Mouse (Mus musculus): ENCODE measurements around the gene Phkg1. TPM values are rescaled to one million over a fixed set of nuclear protein-coding genes. Genes with fewer than 3 reads are reported as not detected.
"Not testable (repeated sequence)": the region's sequence is repeated elsewhere in the genome, so short reads cannot be mapped to it uniquely, and the experiment has no call there.

Gene Phkg1
- 0.08 and 0.10 TPM in 2 replicates for polyA plus RNA-seq (2015; fragmentation: Nextera tagmentation; extraction: Ambion mirVana)

DNA sequence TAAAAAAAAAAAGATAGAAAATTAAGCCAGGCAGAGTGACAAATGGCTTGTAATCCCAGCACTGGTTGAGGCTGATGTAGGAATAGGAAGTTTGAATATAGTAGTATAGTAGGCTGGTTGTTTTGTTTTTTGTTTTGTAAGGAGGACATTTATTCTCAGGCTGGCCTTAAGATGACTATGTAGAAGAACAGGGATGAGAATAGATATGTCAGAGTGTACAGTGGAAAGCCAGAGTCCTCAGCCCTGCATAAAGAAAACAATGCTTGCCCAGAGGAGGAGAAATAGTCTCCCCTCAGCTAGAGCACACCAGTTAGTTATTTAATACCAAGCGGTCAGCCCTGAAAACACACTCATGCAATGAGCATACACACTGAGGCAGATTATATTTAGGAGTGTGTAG lies at the start of gene Phkg1:
Phkg1 (minus strand) TSS at position 101 of the 400 bp plus-strand sequence.
- TF ChIP-seq CTCF (IDR thresholded peaks at IDR 0.05) (no peak), EP300 (IDR thresholded peaks at IDR 0.05) (no peak)
- no peak for ATAC-seq
- 100% methylated on average over 1 of the region's 1 CpGs for WGBS
- Histone ChIP-seq H3K9me3 (ENCODE audit: low read length) (no peaks in the 10 kb centered on the region), H3K27ac (ENCODE audit: low read length) (no peak within 1 kb of the TSS), H3K9ac (replicated peaks; ENCODE audit: low read depth) (no peak within 1 kb of the TSS), H3K4me2 (replicated peaks; ENCODE audit: low read depth, low read length) (no peak within 1 kb of the TSS), H3K36me3 (ENCODE audit: insufficient read depth, low read length) (no peaks in the 10 kb centered on the region), H3K4me3 (ENCODE audit: low read depth, low read length) (no peak within 1 kb of the TSS), H3K27me3 (replicated peaks; ENCODE audit: insufficient read depth, low read length) (no peaks in the 10 kb centered on the region), H3K4me1 (ENCODE audit: insufficient read depth, low read depth, low read length) (no peaks in the 10 kb centered on the region)
- no peak for DNase-seq (ENCODE audit: low spot score)

DNA sequence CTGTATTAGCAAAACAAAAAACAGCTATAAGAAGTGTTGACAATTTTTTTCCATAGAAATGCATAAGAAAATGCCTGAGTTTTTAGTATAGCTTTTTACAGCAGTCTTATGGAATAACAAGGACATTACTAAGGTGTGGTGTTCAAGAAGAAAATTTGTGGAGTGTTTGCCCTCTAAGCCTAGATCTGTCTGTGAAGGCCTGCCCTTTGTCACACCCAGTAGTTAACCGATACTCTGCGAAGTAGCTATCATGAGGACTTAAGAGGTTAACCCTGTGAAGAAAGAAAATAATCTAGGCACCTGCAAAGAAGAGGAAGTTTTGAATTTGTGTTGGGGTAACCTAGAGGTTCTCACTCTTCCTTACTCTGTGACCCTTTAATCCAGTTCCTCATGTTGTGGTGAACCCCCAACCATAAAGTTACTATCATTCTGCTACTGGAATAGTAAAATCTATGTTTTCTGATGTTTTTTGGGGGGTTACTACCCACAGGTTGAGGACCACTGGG lies 49.2 kb upstream of the Phkg1 start:
- DNase-seq (ENCODE audit: low spot score) (no peak), ATAC-seq (no peak)
- Histone ChIP-seq H3K9me3 (ENCODE audit: low read length) (no peaks in the 10 kb centered on the region), H3K4me3 (ENCODE audit: low read depth, low read length) (no peak overlapping the region), H3K4me2 (replicated peaks; ENCODE audit: low read depth, low read length) (no peak overlapping the region), H3K27me3 (replicated peaks; ENCODE audit: insufficient read depth, low read length) (no peaks in the 10 kb centered on the region), H3K27ac (ENCODE audit: low read length) (no peak overlapping the region), H3K4me1 (ENCODE audit: insufficient read depth, low read depth, low read length) (no peaks in the 10 kb centered on the region), H3K36me3 (ENCODE audit: insufficient read depth, low read length) (no peaks in the 10 kb centered on the region), H3K9ac (replicated peaks; ENCODE audit: low read depth) (no peak overlapping the region)
- WGBS: 59% methylated on average over 2 of the region's 2 CpGs
- TF ChIP-seq EP300 (IDR thresholded peaks at IDR 0.05) (no peak), CTCF (IDR thresholded peaks at IDR 0.05) (no peak)

DNA sequence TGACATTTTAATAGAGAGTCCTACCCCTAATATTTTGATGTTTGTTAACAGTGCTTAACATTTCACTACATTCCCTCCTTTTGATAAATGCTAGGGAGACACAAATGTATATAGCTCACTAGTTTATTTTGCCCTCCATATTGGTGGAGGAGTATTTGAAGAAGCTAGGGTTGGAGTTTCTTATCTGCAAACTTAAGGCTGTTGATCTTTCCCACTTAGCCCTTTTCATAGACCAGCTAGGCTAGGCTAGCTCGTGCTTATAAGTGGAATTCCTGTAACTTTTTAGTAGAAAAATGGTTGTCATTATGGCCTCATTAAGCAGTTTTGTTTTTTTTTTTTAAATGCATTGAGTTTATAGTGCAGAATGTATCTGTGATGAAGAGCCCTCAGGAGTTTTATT lies 45.1 kb upstream of the Phkg1 start:
- no peak overlapping the region for H3K4me3 ChIP-seq (ENCODE audit: low read depth, low read length)
- no peaks in the 10 kb centered on the region for H3K36me3 ChIP-seq (ENCODE audit: insufficient read depth, low read length)
- H3K27me3 ChIP-seq (replicated peaks; ENCODE audit: insufficient read depth, low read length): no peaks in the 10 kb centered on the region
- no peak overlapping the region for H3K4me2 ChIP-seq (replicated peaks; ENCODE audit: low read depth, low read length)
- no peak overlapping the region for H3K27ac ChIP-seq (ENCODE audit: low read length)
- no peaks in the 10 kb centered on the region for H3K4me1 ChIP-seq (ENCODE audit: insufficient read depth, low read depth, low read length)
- ATAC-seq (no peak), DNase-seq (ENCODE audit: low spot score) (no peak)
- no peaks in the 10 kb centered on the region for H3K9me3 ChIP-seq (ENCODE audit: low read length)
- TF ChIP-seq EP300 (IDR thresholded peaks at IDR 0.05): no peak
- TF ChIP-seq CTCF (IDR thresholded peaks at IDR 0.05): no peak
- WGBS: 50% methylated on average over 1 of the region's 1 CpGs
- no peak overlapping the region for H3K9ac ChIP-seq (replicated peaks; ENCODE audit: low read depth)

DNA sequence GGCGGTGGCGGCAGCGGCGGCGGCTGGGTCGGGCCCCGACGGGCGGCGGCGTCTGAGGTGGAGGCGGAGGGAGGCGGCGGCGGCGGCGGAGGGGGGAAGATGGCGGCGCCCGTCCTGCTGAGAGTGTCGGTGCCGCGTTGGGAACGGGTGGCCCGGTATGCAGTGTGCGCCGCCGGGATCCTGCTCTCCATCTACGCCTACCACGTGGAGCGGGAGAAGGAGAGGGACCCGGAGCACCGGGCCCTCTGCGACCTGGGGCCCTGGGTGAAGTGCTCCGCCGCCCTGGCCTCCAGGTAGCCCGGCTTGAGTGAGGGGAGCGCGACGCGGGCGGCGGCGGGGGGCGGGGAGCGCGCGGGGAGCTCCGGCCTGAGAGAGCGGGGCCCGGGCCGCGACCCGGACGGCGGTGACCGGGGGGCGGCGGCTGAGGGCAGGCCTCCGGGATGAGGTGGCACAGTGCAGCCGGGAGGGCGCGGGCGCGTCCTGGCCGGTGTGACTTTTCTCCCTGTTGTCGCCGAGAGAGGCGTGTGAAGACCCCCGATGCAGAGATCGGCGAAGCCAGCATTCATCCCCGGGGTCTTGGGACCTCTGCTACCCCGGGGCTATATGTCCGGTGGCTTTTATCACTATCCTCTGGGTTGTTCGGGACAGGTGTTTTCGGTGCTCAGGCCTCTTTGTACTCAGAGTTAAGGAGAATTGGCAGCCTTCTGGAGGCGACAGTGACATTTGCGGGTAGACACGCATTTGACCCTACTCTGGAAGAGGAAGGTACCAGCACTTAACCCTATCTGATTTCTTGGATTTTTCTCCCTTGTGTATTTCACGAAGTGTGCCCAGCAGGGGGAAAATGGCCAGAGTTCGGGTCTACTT lies 44.0 kb upstream of the Phkg1 start:
- not testable (repeated sequence) for H3K36me3 ChIP-seq (ENCODE audit: insufficient read depth, low read length); H3K9me3 ChIP-seq (ENCODE audit: low read length); H3K27me3 ChIP-seq (replicated peaks; ENCODE audit: insufficient read depth, low read length); H3K4me1 ChIP-seq (ENCODE audit: insufficient read depth, low read depth, low read length)
- peak overlapping the region; percentile 73 for H3K27ac ChIP-seq (ENCODE audit: low read length)
- peak overlapping the region; percentile 74 for H3K9ac ChIP-seq (replicated peaks; ENCODE audit: low read depth)
- peak overlapping the region; percentile 90 for H3K4me2 ChIP-seq (replicated peaks; ENCODE audit: low read depth, low read length)
- H3K4me3 ChIP-seq (ENCODE audit: low read depth, low read length): peak overlapping the region; percentile 69
- TF ChIP-seq CTCF (IDR thresholded peaks at IDR 0.05): 0 out of 2 replicates have a peak, but pooled peaks have one; percentile 18
- under 1% methylated on average over 37 of the region's 82 CpGs for WGBS
- ATAC-seq (peak; percentile 19), DNase-seq (ENCODE audit: low spot score) (peak; percentile 51)

DNA sequence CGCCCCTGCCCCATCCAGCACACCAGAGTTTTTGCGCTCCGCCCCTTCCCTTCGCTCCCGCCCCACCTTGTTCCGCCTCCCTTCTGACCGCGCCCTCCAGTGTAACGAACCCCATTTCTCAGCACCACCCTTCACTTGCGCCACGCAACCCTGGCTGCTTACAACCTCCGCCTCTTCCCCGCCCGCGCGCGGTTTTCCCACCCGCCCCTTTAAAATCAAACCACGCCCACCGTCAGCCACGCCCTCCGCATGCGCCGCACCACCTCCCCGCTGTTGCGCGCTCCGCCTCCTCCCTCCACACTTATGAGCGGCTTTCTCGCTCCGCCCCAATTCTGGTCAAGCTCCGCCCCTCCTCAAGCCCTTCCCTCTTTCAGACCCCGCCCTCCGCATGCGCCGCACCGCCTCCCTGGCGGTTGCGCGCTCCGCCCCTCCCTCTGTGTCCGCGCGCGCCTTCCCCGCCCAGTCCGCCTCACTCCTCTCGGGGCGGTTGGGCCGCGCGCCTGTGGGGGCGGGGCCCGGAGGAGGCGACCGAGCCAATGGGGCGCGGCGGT lies 43.2 kb upstream of the Phkg1 start, which contains the start of gene Vkorc1l1:
Vkorc1l1 (plus strand) TSS at position 476 of the 551 bp plus-strand sequence.
- H3K36me3 ChIP-seq (ENCODE audit: insufficient read depth, low read length): no peaks in the 10 kb centered on the region
- TF ChIP-seq CTCF (IDR thresholded peaks at IDR 0.05): no peak
- no peak for TF ChIP-seq EP300 (IDR thresholded peaks at IDR 0.05)
- H3K9me3 ChIP-seq (ENCODE audit: low read length): no peaks in the 10 kb centered on the region
- 2% methylated on average over 49 of the region's 59 CpGs for WGBS
- H3K4me1 ChIP-seq (ENCODE audit: insufficient read depth, low read depth, low read length): no peaks in the 10 kb centered on the region
- peak within 1 kb of the TSS; percentile 69 for H3K4me3 ChIP-seq (ENCODE audit: low read depth, low read length)
- H3K27me3 ChIP-seq (replicated peaks; ENCODE audit: insufficient read depth, low read length): no peaks in the 10 kb centered on the region
- ATAC-seq: peak; percentile 97
- H3K4me2 ChIP-seq (replicated peaks; ENCODE audit: low read depth, low read length): peak within 1 kb of the TSS; percentile 90
- H3K27ac ChIP-seq (ENCODE audit: low read length): peak within 1 kb of the TSS; percentile 73
- peak within 1 kb of the TSS; percentile 74 for H3K9ac ChIP-seq (replicated peaks; ENCODE audit: low read depth)
- DNase-seq (ENCODE audit: low spot score): peak; percentile 100

DNA sequence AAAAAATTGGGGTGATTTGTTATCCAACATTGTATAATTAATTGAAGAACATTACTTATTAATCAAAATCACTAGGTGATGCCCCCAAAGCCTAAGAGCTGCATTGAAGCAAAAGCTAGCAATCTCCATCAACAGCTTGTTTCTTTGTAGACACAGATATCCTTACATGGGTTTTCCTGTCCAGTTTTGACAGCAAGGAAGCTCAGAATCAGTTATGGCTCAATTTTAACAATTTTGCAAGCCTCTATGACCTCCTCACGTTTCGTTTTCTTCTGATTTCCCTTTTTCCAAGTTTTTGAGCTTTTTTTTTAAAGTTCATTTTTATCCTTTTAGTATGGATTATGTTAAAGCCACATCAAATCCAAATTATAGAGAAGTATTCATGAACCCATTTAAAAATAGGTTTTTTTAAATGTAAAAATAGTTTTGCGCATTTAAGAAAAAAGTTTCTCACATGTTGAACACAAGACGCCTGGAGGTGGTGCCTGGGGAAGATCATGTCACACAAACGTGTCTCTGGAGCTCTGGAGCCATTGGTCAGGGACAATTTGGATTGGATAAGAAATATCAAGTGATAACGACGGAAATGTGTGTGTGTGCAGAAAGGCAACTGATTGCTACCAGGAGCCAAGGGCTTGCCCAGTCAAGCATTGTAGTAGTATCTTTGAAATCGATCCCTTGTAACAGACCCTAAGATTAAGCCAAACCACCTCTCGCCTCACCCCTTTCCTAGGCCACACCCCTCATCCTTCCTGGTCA lies 42.6 kb upstream of the Phkg1 start:
- Histone ChIP-seq H3K4me2 (replicated peaks; ENCODE audit: low read depth, low read length) (peak overlapping the region; percentile 57), H3K4me1 (ENCODE audit: insufficient read depth, low read depth, low read length) (no peaks in the 10 kb centered on the region), H3K9ac (replicated peaks; ENCODE audit: low read depth) (no peak overlapping the region), H3K27me3 (replicated peaks; ENCODE audit: insufficient read depth, low read length) (no peaks in the 10 kb centered on the region), H3K27ac (ENCODE audit: low read length) (peak overlapping the region; percentile 43; the same call in 1 of the 2 replicates), H3K36me3 (ENCODE audit: insufficient read depth, low read length) (no peaks in the 10 kb centered on the region), H3K9me3 (ENCODE audit: low read length) (no peaks in the 10 kb centered on the region), H3K4me3 (ENCODE audit: low read depth, low read length) (peak overlapping the region; percentile 40)
- no peak for TF ChIP-seq CTCF (IDR thresholded peaks at IDR 0.05)
- peak; percentile 60; the same call in 1 of the 2 replicates for TF ChIP-seq EP300 (IDR thresholded peaks at IDR 0.05)
- DNase-seq (ENCODE audit: low spot score) (peak; percentile 65), ATAC-seq (peak; percentile 16)
- 2% methylated on average over 9 of the region's 9 CpGs for WGBS
